Mouse (Mus musculus) hindbrain, embryonic 14.5 days (tissue): Measurements from ENCODE around the gene Cd86. TPM values are rescaled to one million over a fixed set of nuclear protein-coding genes. Genes with fewer than 3 reads are reported as not detected.

Source experiments
- ATAC-seq: fragments of 200-750 bp; cut with Nextera tagmentation; 2 replicates; pipeline ENCODE4 v1.8.0; 2017; ENCODE audit warnings: moderate number of reproducible peaks, mild to moderate bottlenecking, moderate TSS enrichment, moderate library complexity; ENCODE audit not compliant: low FRiP score
- DNase-seq: peaks from one replicate; pipeline ENCODE4 v3.0.0-alpha.2; 2015; ENCODE audit warnings: low spot score
- H3K27ac ChIP-seq: fragments of 300-500 bp; sonication (generic); 2 replicates; pipeline ENCODE4 v1.5.1; 2014; ENCODE audit warnings: mild to moderate bottlenecking, moderate library complexity
- H3K27me3 ChIP-seq: fragments of 300-500 bp; sonication (generic); 2 replicates; pipeline ENCODE4 v1.6.1; 2014; ENCODE audit warnings: mild to moderate bottlenecking, low read length, mixed read lengths; ENCODE audit not compliant: control insufficient read depth, insufficient read depth
- H3K36me3 ChIP-seq: fragments of 300-500 bp; sonication (generic); replicated peaks from 2 replicates; pipeline ENCODE4 v1.6.1; 2014; ENCODE audit not compliant: control insufficient read depth, insufficient read depth
- H3K4me1 ChIP-seq: fragments of 300-500 bp; sonication (generic); replicated peaks from 2 replicates; pipeline ENCODE4 v1.6.1; 2014; ENCODE audit warnings: antibody characterized with exemption, low read length, mixed read lengths; ENCODE audit not compliant: control insufficient read depth, insufficient read depth
- H3K4me2 ChIP-seq: fragments of 300-500 bp; sonication (generic); replicated peaks from 2 replicates; pipeline ENCODE4 v1.6.1; 2014; ENCODE audit warnings: mild to moderate bottlenecking, moderate library complexity
- H3K4me3 ChIP-seq: fragments of 300-500 bp; sonication (generic); replicated peaks from 2 replicates; pipeline ENCODE4 v1.5.1; 2014; ENCODE audit warnings: mild to moderate bottlenecking, low read length
- H3K9ac ChIP-seq: fragments of 300-500 bp; sonication (generic); 2 replicates; pipeline ENCODE4 v1.6.1; 2014
- H3K9me3 ChIP-seq: fragments of 300-500 bp; sonication (generic); 2 replicates; pipeline ENCODE4 v1.6.1; 2016; ENCODE audit warnings: low read length; ENCODE audit not compliant: control insufficient read depth
- WGBS: fragments of 180-500 bp; shearing (Covaris S2); extraction: QIAGEN DNeasy Blood & Tissue Kit; methylation state at CpG from one replicate; pipeline ENCODE4 v1.1.7; 2014; 5-methylcytosine and 5-hydroxymethylcytosine counted together
- polyA plus RNA-seq: library from polyadenylated mRNA; unstranded; fragments of >200 nt; fragmentation: Nextera tagmentation; extraction: Ambion mirVana; gene quantifications from 2 replicates; pipeline ENCODE4 v1.2.1, GENCODE M21; 2014

Cd86 gene
- 2.0 and 3.1 TPM in 2 replicates for polyA plus RNA-seq

DNA sequence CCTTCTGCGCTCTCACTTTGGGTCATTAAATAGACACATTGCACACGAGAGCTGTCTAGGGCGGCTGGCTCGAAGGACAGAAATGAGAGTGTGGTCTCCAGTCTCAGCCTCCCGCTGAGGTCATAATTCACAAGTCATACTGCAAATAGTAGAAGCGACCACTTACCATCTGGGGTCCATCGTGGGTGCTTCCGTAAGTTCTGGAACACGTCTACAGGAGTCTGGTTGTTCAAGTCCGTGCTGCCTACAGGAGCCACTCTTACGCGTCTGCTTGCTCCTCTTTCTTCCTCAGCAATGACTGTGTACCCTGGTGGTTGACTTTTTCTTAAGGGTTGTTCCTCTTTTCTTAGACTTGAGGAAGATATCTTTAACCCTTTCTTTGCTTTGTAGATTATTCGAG lies at the start of gene Cd86:
TSS of gene Cd86 (minus strand) at position 300 of the 400 bp plus-strand sequence.
- H3K9me3 ChIP-seq, result no peaks in the 10 kb centered on the region
- H3K4me2 ChIP-seq, result no peak within 1 kb of the TSS
- no peaks in the 10 kb centered on the region for H3K36me3 ChIP-seq
- H3K27ac ChIP-seq, result no peak within 1 kb of the TSS
- ATAC-seq, result no peak
- H3K27me3 ChIP-seq, result no peaks in the 10 kb centered on the region
- no peak within 1 kb of the TSS for H3K9ac ChIP-seq
- H3K4me3 ChIP-seq, result no peak within 1 kb of the TSS
- WGBS, result 85% methylated on average over 13 of the region's 13 CpGs
- no peaks in the 10 kb centered on the region for H3K4me1 ChIP-seq
- peak; percentile 14 for DNase-seq

DNA sequence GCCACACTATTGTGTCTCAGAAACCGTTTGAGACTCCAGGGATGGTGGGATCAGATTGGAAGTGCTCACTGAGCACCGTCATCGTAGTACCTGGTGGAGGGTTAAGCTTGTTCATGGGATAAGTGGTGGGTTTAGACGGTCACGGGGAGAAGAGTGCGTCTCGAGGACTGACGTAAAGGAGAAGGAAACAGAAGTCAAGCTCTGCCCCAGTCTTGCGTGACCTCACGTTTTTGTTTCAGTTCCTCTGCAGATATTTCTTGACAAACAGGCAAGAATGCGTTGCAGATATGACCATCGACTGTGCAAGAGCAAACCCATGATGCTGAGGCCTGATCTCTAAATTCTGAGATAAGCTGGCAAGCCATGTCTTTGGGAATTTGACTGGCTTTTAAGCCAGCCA lies 45.9 kb upstream of the Cd86 start:
- 93% methylated on average over 12 of the region's 12 CpGs for WGBS

DNA sequence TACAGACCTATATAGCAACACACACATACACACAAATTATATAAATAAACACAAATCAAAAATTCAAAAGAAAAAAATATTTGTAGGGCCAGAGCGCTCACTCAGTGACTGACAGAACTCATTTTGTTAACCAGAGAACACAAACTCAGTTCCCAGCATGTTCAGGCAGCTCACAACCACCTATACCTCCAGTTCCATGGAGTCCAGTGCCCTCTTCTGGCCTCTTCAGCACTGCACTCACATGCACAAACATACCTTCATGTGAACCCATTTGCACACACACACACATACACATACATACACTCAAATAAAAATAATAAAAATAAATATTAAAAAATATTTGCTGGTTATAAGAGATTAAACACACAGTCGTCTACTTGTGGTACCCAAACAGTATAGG lies 44.9 kb upstream of the Cd86 start:
- no peaks in the 10 kb centered on the region for H3K9me3 ChIP-seq
- no peaks in the 10 kb centered on the region for H3K27me3 ChIP-seq
- H3K36me3 ChIP-seq, result no peaks in the 10 kb centered on the region
- no peaks in the 10 kb centered on the region for H3K4me1 ChIP-seq
- H3K9ac ChIP-seq, result no peak overlapping the region
- no peak overlapping the region for H3K4me3 ChIP-seq
- no peak overlapping the region for H3K4me2 ChIP-seq
- WGBS, result 94% methylated on average over 2 of the region's 2 CpGs
- ATAC-seq (no peak), DNase-seq (no peak)
- no peak overlapping the region for H3K27ac ChIP-seq

More for the DNA sequence above, 45.9 kb upstream of the Cd86 start:
- H3K4me2 ChIP-seq, result no peak overlapping the region
- H3K4me1 ChIP-seq, result no peaks in the 10 kb centered on the region
- DNase-seq, result no peak
- no peaks in the 10 kb centered on the region for H3K27me3 ChIP-seq
- no peak overlapping the region for H3K9ac ChIP-seq
- ATAC-seq, result no peak
- H3K4me3 ChIP-seq, result no peak overlapping the region
- no peaks in the 10 kb centered on the region for H3K9me3 ChIP-seq
- no peak overlapping the region for H3K27ac ChIP-seq
- H3K36me3 ChIP-seq, result no peaks in the 10 kb centered on the region

DNA sequence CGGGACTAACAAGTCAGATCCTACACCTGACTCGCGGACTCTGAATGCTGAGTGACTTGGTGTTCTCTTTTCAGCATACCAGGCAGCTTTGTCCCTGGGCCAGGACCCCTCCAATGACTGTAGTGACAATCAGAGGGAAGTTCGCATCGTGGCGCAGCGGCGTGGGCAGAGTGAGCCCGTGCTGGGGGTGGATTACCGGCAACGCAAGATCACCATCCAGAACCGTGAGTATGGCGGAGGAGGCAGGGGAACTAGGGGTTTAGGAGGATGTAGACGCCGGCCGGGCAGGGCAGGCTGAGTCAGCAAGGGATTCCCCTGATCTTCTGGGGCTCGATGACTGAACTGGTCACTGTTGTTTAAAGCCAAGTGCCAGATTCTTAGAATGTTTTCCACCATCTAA lies 43.5 kb upstream of the Cd86 start:
- no peaks in the 10 kb centered on the region for H3K36me3 ChIP-seq
- no peak overlapping the region for H3K27ac ChIP-seq
- no peaks in the 10 kb centered on the region for H3K9me3 ChIP-seq
- H3K4me3 ChIP-seq, result no peak overlapping the region
- DNase-seq, result no peak
- H3K4me2 ChIP-seq, result no peak overlapping the region
- H3K27me3 ChIP-seq, result no peaks in the 10 kb centered on the region
- 91% methylated on average over 17 of the region's 17 CpGs for WGBS
- H3K4me1 ChIP-seq, result no peaks in the 10 kb centered on the region
- ATAC-seq, result no peak
- no peak overlapping the region for H3K9ac ChIP-seq

DNA sequence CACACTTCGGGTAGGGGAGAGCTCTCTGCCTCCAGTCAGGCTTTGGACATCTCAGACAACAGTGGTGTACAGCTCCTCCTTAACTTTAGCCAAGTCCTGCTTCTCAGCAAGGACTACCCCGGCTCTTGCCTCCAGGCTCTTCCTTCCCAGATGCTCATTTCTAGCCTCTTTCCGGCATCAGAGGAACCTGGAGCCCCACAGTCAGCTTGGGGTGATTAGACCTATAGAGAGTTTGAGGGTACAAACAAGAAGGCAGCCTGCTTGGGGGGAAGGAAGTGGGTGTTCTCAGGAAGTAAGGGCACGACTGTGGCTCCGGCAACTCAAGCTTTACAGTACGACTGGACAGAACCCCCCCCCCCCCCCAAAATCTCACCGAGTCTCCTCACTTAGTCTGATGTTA lies 42.9 kb upstream of the Cd86 start:
- H3K4me1 ChIP-seq, result no peaks in the 10 kb centered on the region
- H3K4me2 ChIP-seq, result no peak overlapping the region
- no peak overlapping the region for H3K9ac ChIP-seq
- H3K36me3 ChIP-seq, result no peaks in the 10 kb centered on the region
- H3K27me3 ChIP-seq, result no peaks in the 10 kb centered on the region
- 95% methylated on average over 7 of the region's 7 CpGs for WGBS
- no peak for ATAC-seq
- H3K4me3 ChIP-seq, result no peak overlapping the region
- H3K27ac ChIP-seq, result no peak overlapping the region
- DNase-seq, result no peak
- H3K9me3 ChIP-seq, result no peaks in the 10 kb centered on the region

DNA sequence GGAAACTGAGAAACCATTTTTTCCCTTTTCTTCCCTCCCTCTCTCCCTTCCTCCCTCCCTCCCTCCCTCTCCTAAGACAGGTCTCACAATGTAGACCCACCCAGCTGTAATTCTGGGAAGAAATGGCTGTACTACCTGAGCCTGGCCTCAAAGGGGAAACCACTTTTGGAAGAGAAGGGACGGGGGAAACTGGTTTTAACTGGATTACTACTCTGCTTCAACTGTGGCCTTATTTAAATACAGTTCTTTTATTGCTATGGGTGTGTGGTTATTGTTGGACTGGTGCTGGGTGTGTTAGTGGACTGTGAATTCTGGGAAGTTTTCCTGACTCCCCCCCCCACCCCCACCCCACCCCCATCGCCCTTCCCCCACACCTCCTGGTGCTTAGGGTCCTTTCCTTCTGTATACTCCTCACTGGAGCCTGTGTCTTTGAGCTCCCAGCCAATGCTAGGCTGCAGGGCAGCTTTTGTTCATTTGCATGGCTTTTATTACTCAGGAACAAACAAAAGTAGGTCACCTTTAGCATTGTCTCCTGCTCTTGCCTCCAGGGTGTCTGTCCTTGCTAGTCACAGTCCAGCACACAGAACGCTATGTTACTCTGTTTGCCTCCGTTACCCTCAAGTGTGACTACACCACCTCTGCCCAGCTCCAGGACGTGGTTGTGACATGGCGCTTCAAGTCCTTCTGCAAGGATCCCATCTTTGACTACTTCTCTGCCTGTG lies 42.0 kb upstream of the Cd86 start:
- 69% methylated on average over 6 of the region's 6 CpGs for WGBS
- DNase-seq (no peak), ATAC-seq (no peak)

DNA sequence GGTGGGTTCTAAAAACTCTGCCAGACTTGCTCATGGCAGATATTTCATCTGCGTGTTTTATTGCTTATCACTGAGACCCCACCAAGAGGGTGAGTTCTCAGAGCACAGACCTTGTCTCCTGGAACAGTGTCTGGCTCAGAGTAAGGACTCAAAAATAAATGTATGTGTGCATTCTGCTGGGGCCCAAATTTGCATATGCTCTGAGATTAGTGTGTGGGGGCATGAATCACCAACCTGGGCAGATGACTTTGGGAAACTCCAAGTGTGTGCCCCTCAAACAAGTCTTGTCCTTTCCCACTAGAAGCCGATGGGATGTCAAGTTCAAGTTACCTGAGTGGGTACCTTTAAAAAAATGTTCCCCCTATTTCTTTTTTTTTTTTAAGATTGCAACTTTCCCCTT lies 34.6 kb upstream of the Cd86 start:
- Histone ChIP-seq H3K4me1 (no peaks in the 10 kb centered on the region), H3K27ac (no peak overlapping the region), H3K36me3 (no peaks in the 10 kb centered on the region), H3K4me3 (no peak overlapping the region), H3K9me3 (no peaks in the 10 kb centered on the region), H3K9ac (no peak overlapping the region), H3K4me2 (no peak overlapping the region), H3K27me3 (0 out of 2 replicates have a peak, but pooled peaks cover 6% of the 10 kb centered on the region)
- DNase-seq (no peak), ATAC-seq (no peak)
- WGBS, result 92% methylated on average over 2 of the region's 2 CpGs

More for the DNA sequence above, 42.0 kb upstream of the Cd86 start:
- Histone ChIP-seq H3K4me2 (no peak overlapping the region), H3K9ac (no peak overlapping the region), H3K4me3 (no peak overlapping the region), H3K27me3 (no peaks in the 10 kb centered on the region), H3K27ac (no peak overlapping the region), H3K9me3 (no peaks in the 10 kb centered on the region), H3K4me1 (no peaks in the 10 kb centered on the region), H3K36me3 (no peaks in the 10 kb centered on the region)

DNA sequence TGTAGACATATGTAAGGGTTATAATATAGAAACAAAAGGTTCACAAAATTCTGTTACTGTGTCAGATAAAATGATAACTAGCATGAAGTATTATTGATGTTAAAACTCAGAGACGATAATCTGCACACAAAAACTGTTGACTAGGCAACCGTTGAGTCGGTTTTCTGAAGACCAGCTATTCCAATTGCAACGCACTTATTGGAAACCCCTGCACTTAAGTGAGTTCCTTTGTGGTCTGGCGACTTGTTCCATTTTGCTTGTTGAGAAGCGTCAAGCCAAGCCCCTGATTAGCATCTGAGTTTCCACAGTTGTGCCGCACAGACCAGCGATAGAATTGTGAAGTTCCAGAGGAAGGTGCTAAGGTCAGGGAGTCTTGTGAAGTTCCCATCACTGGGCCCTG lies 31.4 kb upstream of the Cd86 start:
- Histone ChIP-seq H3K27me3 (peaks cover 34% of the 10 kb centered on the region), H3K9me3 (no peaks in the 10 kb centered on the region), H3K9ac (no peak overlapping the region), H3K27ac (no peak overlapping the region), H3K4me1 (peaks cover 4% of the 10 kb centered on the region), H3K4me2 (no peak overlapping the region), H3K36me3 (no peaks in the 10 kb centered on the region), H3K4me3 (no peak overlapping the region)
- DNase-seq, result no peak
- 82% methylated on average over 8 of the region's 8 CpGs for WGBS
- no peak for ATAC-seq

DNA sequence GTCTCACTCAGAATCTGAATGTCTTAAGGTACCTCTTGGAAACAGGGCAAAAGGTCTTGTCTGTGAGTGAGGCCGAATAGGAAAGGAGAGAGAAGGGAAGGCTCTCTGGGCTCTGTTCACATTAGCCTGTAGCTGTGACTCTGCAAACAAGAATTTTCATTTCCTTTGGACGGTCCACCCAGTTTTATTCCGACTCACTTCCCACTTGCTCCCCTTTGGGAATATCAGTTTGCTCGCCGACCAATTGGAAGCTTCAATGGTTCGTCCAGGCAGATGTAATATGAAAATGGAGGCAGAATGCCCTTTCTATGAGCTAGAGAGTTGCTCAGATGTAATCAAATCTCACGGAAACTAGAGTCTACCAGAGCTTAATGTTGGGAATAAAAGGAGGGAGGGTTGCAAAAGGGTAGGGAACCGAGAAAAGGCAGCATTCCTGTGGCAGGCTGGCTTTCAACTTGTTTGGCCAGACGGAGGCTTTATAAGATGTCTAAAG lies 29.0 kb upstream of the Cd86 start:
- no peak overlapping the region for H3K9ac ChIP-seq
- WGBS, result 60% methylated on average over 9 of the region's 9 CpGs
- H3K27ac ChIP-seq, result no peak overlapping the region
- DNase-seq (no peak), ATAC-seq (no peak)
- no peaks in the 10 kb centered on the region for H3K9me3 ChIP-seq
- H3K27me3 ChIP-seq, result peaks cover 34% of the 10 kb centered on the region
- H3K4me2 ChIP-seq, result no peak overlapping the region
- H3K4me3 ChIP-seq, result no peak overlapping the region
- no peaks in the 10 kb centered on the region for H3K36me3 ChIP-seq
- peaks cover 4% of the 10 kb centered on the region for H3K4me1 ChIP-seq
